Mouse (Mus musculus) liver, embryonic 16.5 days (tissue): ENCODE data around the gene Lgals7. TPM values are rescaled to one million over a fixed set of nuclear protein-coding genes. Genes with fewer than 3 reads are reported as not detected.

Source experiments
- ATAC-seq: fragments of 200-750 bp; cut with Nextera tagmentation; 2 replicates; pipeline ENCODE4 v1.8.0; 2017; ENCODE audit warnings: low read depth, mild to moderate bottlenecking, moderate number of reproducible peaks, moderate library complexity
- H3K27ac ChIP-seq: fragments of 300-500 bp; sonication (generic); 2 replicates; pipeline ENCODE4 v1.5.1; 2014; ENCODE audit warnings: mild to moderate bottlenecking, low read length
- H3K27me3 ChIP-seq: fragments of 300-500 bp; sonication (generic); 2 replicates; pipeline ENCODE4 v1.6.1; 2014; ENCODE audit warnings: low read depth, low read length, mixed read lengths; ENCODE audit not compliant: control insufficient read depth, insufficient read depth
- H3K36me3 ChIP-seq: fragments of 300-500 bp; sonication (generic); 2 replicates; pipeline ENCODE4 v1.6.1; 2014; ENCODE audit warnings: mild to moderate bottlenecking; ENCODE audit not compliant: control insufficient read depth, insufficient read depth
- H3K4me1 ChIP-seq: fragments of 300-500 bp; sonication (generic); 2 replicates; pipeline ENCODE4 v1.6.1; 2014; ENCODE audit warnings: low read depth, low read length, mixed read lengths; ENCODE audit not compliant: control insufficient read depth
- H3K4me2 ChIP-seq: fragments of 300-500 bp; sonication (generic); 2 replicates; pipeline ENCODE4 v1.6.1; 2014; ENCODE audit warnings: low read depth, low read length, mixed read lengths
- H3K4me3 ChIP-seq: fragments of 300-500 bp; sonication (generic); 2 replicates; pipeline ENCODE4 v1.5.1; 2014; ENCODE audit warnings: low read depth, mild to moderate bottlenecking, low read length
- H3K9ac ChIP-seq: fragments of 300-500 bp; sonication (generic); 2 replicates; pipeline ENCODE4 v1.6.1; 2014; ENCODE audit warnings: low read depth, low read length
- H3K9me3 ChIP-seq: fragments of 300-500 bp; sonication (generic); replicated peaks from 2 replicates; pipeline ENCODE4 v1.6.1; 2016; ENCODE audit warnings: low read length; ENCODE audit not compliant: control insufficient read depth
- WGBS: fragments of 180-500 bp; shearing (Covaris S2); extraction: QIAGEN DNeasy Blood & Tissue Kit; methylation state at CpG from one replicate; pipeline ENCODE4 v1.1.7; 2014; ENCODE audit not compliant: insufficient replicate concordance; 5-methylcytosine and 5-hydroxymethylcytosine counted together
- polyA plus RNA-seq: library from polyadenylated mRNA; unstranded; fragments of >200 nt; fragmentation: Nextera tagmentation; extraction: Ambion mirVana; gene quantifications from 2 replicates; pipeline ENCODE4 v1.2.1, GENCODE M21; 2015

The Lgals7 gene
- polyA plus RNA-seq, 1 experiment from 2014 or later, result 0.19 TPM

GRCm38 (mm10) chr7:28913171-28913570 is 49.5 kb downstream of the Lgals7 start:
- Histone ChIP-seq H3K9me3 (no peaks in the 10 kb centered on the region), H3K36me3 (peaks cover 67% of the 10 kb centered on the region), H3K4me3 (no peak overlapping the region), H3K4me2 (no peak overlapping the region), H3K27ac (no peak overlapping the region), H3K9ac (no peak overlapping the region), H3K27me3 (no peaks in the 10 kb centered on the region), H3K4me1 (peaks cover 6% of the 10 kb centered on the region; the same call in 1 of the 2 replicates)
- no peak for ATAC-seq
- 85% methylated on average over 11 of the region's 11 CpGs for WGBS

Other genes starting within 250 kb of the Lgals7 start
- not detected in 2 replicates for gene Acp7, start 232.5 kb upstream of the Lgals7 start, polyA plus RNA-seq
- gene Fbxo27, start 171.0 kb upstream of the Lgals7 start, polyA plus RNA-seq, result 0.29 and 0.34 TPM in 2 replicates
- gene Fbxo17, start 147.0 kb upstream of the Lgals7 start, polyA plus RNA-seq, result 1.0 and 1.3 TPM in 2 replicates
- 73.3 and 73.7 TPM in 2 replicates for gene Mrps12, start 122.0 kb upstream of the Lgals7 start, polyA plus RNA-seq
- gene Sars2, start 121.9 kb upstream of the Lgals7 start, polyA plus RNA-seq, result 10.5 and 11.2 TPM in 2 replicates
- not detected in 2 replicates for gene Ccer2, start 107.7 kb upstream of the Lgals7 start, polyA plus RNA-seq
- gene Sirt2, start 97.1 kb upstream of the Lgals7 start, polyA plus RNA-seq, result 24.1 and 28.0 TPM in 2 replicates
- 29.3 TPM in 2 replicates for gene Nfkbib, start 96.3 kb upstream of the Lgals7 start, polyA plus RNA-seq
- gene Rinl, start 74.9 kb upstream of the Lgals7 start, polyA plus RNA-seq, result 8.1 and 8.7 TPM in 2 replicates
- gene Hnrnpl, start 55.3 kb upstream of the Lgals7 start, polyA plus RNA-seq, result 69.0 and 80.7 TPM in 2 replicates
- gene Ech1, start 38.6 kb upstream of the Lgals7 start, polyA plus RNA-seq, result 172 and 201 TPM in 2 replicates
- gene Lgals4, start 30.0 kb upstream of the Lgals7 start, polyA plus RNA-seq, result 6.2 and 22.3 TPM in 2 replicates
- gene Capn12, start 17.6 kb downstream of the Lgals7 start, polyA plus RNA-seq, result 0.09 and 0.12 TPM in 2 replicates
- 130 and 137 TPM in 2 replicates for gene Actn4, start 98.5 kb downstream of the Lgals7 start, polyA plus RNA-seq
- gene Eif3k, start 118.0 kb downstream of the Lgals7 start, polyA plus RNA-seq, result 195 and 205 TPM in 2 replicates
- gene Map4k1, start 118.2 kb downstream of the Lgals7 start, polyA plus RNA-seq, result 28.3 and 30.2 TPM in 2 replicates